Mouse (Mus musculus): ENCODE measurements around the gene Gpr101.
A peak's percentile ranks its signal among the peaks of the same experiment; 100 is the strongest.

Gpr101 gene

DNA sequence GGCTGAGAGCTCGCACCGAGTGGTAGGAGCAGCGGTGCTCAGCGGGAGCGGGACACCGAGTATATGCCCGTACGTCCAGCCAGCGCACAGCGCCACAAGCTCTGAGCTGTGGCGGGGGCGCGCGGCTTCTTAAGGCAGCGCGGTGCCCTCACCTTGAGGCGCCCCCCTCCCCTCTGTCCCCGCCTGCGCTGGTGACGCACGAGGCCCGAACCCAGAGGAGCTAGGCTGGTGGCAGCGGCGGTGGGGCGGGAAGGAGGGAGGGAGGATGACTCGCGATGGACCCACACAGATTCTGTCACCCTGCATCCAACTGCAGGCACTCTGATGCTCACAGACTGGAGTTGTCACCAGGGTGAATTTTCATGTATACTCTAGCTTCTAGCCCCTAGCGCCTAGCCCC, at the start of gene Gpr101:
Gene Gpr101, minus strand, starts transcription at position 124 of the 400 bp plus-strand sequence.
- DNase-seq = peak; percentile 11

DNA sequence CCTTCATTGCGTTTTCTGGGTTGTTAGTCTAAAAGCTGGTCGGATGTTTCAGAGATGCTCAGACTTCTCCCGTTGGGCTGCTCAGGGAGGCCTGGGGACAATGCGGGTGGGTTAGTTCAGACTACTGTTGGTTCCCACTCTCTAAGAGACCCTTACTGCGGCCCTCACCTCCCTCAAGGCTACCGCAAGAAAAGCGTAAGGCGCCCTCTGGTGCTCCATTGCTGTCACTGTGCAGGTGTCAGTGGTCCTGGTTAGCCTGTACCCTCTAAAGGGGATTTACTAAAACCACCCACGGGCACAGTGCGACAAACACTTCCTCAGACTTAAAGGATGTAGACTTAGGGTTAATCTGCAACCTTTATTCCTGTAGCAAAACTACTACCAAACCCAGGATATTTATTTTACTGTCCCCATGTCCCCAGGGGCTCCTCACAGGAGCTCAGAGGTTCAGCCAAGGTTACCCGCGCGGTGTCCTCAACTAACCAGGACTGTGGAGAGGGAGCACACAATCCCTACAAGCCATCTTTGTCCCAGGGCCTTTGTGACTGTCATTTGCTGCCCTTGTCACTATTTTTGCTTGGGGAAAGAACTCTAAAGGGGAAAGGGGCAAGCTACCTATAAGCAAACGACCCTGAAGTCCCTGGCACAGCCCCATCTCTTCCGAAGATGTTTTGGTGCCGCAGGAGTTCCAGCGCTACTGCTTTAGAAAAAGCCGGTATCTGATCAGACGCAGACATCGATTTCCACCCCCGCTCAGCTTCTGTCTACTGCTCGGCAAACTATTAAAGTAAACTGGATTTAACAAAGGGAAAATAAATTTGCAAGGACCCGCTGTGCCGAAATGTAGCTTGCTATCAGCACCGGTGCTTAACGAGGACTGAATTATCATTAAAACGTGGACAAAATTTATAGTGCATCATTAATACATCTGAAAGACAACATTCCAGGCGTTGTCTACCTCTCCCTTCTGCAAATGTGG, 17.8 kb upstream of the Gpr101 start:
- DNase-seq = no peak

DNA sequence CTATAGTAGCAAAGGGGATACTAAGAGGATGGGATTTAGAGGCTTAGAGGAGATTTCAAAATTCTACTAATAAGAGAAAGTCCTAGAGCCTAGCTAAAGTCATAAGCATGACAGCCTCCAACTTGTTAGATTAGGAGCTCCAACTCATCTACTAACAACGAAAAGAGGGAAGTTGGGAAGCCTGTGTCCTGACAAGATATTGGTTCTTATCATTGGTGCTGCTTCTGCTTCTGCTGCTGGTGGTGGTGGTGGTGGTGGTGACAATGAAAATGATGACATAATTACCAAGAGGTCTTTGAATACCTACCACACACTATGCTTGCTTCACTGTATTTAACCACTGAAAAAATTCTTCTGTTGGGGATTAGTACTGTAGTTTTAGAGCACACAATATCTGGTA, 2.7 kb upstream of the Gpr101 start:
- DNase-seq = no peak

All from right cerebral cortex, postnatal 14 days (tissue).